Mouse (Mus musculus) heart, postnatal 10 days (tissue): ENCODE measurements at regions not wholly inside any gene's neighbourhood (a gene's known extent, or its start where the extent isn't known, plus 50 kb on each side); places are given as distances from the start of the nearest gene placed in this dataset.

Source experiments
- DNase-seq, 2 experiments: peaks; one replicate each; pipeline ENCODE4 v3.0.0; 2021
- intact Hi-C: fragments of 180-260 bp; cut with DNase I; formaldehyde crosslinking; loops from one replicate; pipeline ENCODE4 v1.15.1; 2025

- intact Hi-C loops = no loop called here
- DNase-seq = no peak
Measured at GRCm38 (mm10) chr7:129689464-129689863, 97.8 kb downstream of the Wdr11 start.

DNA sequence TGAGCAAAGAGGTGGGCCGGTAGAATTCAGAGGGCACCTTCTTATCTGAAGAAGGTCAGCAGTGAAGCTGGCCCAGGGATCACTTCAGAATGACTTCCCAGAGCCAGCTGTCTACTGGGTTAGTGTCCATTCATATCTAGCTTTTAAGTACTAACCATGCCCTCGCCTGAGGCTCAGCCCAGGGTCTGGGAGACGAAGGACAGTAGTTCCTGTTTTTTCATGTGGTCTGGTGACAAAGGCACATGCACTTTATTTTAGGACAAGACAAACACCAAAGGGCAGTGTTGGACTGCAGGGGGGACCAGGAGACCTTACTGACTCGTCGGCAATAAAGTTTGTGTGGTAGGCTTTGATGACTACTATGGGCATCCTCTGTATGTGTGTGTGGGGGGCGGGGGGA, 99.2 kb downstream of the Wdr11 start:
- intact Hi-C loops = no loop called here
- no peak for DNase-seq

DNA sequence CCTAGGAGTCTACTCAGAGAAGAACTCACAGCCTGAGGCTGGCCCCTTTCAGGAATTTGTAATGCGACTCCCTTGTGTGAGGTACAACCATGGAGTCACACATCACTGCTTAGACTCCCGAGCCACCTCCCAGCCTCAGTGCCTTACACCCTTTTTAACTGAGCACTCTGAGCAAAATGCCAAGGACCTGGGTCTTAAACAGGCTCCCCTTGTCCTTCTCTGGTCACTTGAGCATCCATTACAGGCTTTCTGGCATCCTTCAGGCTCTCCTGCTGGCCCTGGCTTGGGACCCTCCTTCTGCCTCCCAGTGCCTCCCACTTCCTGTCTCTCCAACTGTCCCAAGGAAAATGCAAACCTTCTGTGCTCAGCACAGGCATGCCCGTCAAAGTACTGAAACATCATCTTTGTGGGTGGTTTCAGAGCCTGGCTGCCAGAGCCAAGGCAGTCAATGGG, 100.0 kb downstream of the Wdr11 start:
- intact Hi-C loops = no loop called here
- peak in 1 of 2 experiments; percentile 16 for DNase-seq

DNA sequence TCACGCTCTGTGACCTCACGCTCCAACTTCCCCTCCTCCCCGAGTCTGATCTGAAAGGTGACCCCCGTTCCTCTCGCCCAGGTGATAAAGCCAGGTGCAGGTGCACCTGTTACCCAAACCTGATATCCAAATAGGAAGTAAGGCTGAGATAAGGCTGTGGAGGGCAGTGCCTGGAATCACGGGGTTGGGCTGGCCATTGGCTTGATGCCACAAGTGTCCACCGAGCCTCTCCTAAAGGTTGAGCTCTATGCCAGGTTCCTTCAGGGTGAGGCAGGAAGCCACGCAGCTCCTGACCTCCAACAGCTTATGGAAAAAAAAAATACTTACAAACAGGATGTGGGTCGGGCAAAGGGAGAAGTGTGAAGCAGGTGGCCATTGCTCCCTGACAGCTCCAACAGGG, 102.0 kb downstream of the Wdr11 start:
- intact Hi-C loops = no loop called here
- no peak for DNase-seq

DNA sequence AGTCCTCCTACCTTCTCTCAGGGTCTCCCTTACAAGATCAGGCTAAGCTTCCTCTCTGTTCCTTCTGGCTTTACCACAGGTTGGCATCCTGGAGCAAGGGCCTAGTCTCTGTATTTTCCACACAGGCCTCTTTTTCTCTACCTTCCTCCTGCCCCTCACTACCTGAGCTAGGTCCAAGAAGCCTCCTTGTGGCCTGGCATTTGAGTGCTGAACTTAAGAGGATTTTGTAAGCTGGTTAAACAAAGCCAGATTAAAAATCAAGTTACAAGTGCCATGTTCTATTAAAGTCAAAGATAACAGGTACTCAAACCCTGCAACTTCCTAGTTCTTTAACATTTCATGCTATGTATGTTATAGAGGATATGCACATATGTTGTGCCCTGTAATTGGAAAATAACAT, 102.5 kb downstream of the Wdr11 start:
- no peak for DNase-seq
- intact Hi-C loops = no loop called here

- no peak for DNase-seq
- intact Hi-C loops = no loop called here
Measured at GRCm38 (mm10) chr7:129699931-129700570, 108.4 kb downstream of the Wdr11 start.

DNA sequence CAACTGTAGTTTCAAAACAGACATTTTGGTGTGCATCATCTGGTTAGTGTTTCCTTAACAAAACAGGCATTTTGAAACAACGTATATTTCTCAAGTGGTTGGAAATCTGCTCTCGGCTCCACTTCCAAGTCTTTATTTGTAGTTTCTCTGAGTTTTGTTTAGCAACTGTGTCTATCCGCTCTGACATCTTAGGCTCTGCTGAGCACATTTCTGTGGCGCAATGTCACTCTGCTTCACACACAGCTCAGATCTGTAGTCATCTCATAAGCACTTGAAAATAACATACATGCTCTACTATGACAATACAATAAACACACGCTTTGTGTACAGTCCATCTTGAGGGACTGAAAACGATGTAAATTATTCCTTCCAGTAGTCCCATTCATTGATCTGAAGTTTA, 135.9 kb downstream of the Wdr11 start:
- no peak for DNase-seq
- intact Hi-C loops = no loop called here

GRCm38 (mm10) chr7:129729709-129730238, 138.1 kb downstream of the Wdr11 start:
- DNase-seq = peak; percentile 16 to 28
- intact Hi-C loops = no loop called here

DNA sequence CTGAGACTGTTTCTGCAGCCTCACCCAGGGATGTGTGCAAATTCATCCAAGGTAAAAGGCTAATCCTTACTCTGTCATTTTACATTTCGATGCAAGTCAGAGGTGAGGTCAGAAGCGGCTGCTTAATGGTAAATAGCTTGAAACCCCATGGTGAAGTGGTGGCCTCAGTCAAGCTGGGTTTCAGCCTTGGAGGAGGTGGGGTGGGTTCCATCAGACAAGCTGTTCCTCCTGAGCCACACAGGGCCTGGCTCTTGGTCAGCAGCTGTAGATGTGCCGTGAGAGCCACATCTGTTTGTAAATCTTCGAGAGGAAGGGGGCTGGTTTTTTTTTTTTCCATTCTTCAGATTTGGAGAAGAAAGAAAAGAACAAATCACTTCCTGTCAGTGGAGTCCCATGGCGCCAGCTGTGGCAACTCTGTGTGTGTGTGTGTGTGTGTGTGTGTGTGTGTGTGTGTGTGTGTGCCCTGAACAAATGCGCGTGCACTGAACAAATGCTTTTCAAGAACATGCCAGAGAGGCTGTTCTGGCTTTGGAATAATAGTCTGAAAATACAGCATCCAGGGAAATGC, 139.2 kb downstream of the Wdr11 start:
- intact Hi-C loops = no loop called here

GRCm38 (mm10) chr7:129742657-129743056, 151.0 kb downstream of the Wdr11 start:
- intact Hi-C loops = no loop called here
- DNase-seq = no peak

More for the DNA sequence above, 139.2 kb downstream of the Wdr11 start:
- DNase-seq = peak; percentile 8 to 16

DNA sequence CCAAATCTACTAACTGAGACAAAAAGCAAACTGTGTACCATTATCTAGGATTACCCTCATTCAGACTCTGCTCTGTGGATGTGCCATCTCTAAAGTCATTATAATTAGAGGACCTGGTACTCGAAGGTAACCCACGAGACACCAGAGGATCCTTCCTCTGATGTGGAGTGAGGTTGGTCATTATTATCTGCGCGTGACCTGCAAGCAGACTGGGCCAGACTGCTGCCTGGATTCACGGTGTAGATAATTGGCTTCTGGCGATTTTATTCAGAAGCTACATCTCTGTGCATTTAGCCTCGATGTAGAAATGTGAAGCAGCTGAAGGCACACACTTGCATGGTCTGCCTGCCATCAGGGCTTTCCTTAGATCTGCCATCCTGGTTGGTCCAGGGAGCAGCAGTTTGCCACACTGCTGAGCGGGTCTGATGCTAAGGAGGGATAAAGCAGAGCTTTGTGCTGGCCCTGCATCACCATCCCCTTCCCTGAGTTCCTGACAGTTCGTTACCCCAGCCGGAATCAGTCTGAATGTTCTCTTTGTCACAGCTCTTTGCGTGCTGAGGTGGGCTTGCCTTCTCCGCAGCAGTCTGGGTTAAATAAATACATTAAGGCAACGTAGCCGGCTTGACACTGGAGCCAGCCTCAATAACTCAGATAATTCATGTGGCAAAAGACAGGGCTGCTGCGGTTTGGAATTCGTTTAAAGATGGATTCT, 152.4 kb downstream of the Wdr11 start:
- no peak for DNase-seq
- intact Hi-C loops = no loop called here

GRCm38 (mm10) chr7:129746639-129747038, 155.0 kb downstream of the Wdr11 start:
- DNase-seq = no peak
- intact Hi-C loops = no loop called here

DNA sequence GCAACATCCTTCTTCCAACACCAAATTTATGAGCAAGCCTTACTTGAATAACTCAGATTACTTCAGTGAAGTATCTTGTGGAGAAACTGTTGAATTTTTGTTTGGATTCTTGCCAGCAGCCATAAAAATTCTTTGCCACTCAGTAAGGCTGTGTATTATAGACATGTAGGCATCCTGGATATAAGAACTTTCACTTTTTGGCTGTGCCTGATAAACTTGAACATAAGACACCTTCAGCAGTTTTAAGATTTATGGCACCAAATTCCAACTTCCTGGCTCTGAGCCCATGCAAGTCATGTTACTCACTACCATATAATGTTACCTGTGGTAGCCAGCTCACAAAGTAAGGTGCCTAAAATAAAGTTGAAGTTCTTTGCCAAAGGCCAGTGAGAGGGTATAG, 159.3 kb downstream of the Wdr11 start:
- no peak for DNase-seq
- intact Hi-C loops = no loop called here

- DNase-seq = no peak
- intact Hi-C loops = no loop called here
Measured at GRCm38 (mm10) chr7:129754737-129755136, 163.1 kb downstream of the Wdr11 start.

GRCm38 (mm10) chr7:129756138-129756537, 164.5 kb downstream of the Wdr11 start:
- intact Hi-C loops = no loop called here
- no peak for DNase-seq

DNA sequence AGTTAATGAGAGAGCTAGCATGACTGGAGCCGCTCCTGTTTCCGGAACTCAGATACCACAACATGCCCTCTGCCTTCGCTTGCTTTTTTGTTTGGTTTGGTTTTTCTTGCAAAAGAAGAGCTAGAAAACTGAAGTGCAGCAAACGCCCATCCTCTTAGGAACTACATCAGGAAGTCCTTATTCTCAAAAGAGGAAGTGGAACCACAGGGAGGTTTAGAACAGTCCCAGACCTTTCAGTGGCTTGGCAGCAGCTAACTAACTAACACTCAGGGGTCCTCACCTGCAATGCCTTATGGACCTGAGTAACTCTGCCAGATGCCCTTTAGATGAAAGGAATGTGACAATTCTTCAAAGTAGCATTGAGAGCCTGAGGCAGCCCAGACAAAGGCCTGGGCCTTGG, 168.2 kb downstream of the Wdr11 start:
- no peak for DNase-seq
- intact Hi-C loops = no loop called here

GRCm38 (mm10) chr7:129760386-129760785, 168.7 kb downstream of the Wdr11 start:
- intact Hi-C loops = no loop called here
- no peak for DNase-seq

DNA sequence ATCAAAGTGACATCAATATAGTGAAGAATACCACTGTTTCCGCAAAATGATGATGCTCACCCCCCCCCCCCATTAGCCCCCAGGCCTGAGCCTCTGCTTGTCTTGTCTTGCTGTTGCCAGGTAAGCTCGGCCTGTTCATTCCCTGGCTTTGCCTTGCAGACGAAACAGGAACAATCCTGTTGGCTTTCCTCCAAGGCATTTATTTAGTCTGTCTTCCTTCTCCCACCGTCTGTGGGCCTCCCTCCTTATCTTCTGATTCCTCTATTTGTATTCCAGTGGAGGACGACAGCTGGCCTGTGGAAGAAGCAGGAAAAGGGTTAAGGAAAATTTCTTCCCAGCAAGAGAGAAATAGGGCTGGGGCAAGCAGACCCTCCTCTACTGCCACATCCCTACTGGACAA, 172.1 kb downstream of the Wdr11 start:
- intact Hi-C loops = no loop called here
- no peak for DNase-seq

DNA sequence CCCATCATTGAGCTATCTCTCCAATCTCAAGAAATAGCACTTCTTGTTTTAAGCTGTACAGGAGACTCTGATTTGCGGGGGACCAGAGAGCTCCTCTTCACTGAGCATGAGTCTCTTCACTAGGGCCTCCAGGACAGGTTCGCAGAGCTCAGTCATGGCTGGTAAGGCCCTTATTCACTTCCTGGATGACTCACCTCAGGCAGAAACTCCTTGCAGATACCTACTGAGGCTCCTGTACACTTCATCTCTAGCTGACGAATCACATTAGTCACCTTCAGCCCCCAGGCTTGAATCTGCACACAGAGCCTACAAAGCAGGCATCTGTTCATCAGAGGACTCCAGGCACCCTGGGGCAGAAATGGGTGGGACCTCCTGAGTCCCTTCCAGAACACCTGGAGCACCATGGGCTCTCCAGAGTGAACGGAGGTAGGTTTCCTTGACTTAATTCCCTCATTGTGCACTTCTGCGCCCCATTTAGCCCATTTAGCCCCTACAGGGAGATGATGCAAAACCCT, 172.8 kb downstream of the Wdr11 start:
- no peak for DNase-seq
- intact Hi-C loops = no loop called here

GRCm38 (mm10) chr7:129765681-129766080, 174.0 kb downstream of the Wdr11 start:
- no peak for DNase-seq
- intact Hi-C loops = no loop called here

GRCm38 (mm10) chr7:129766087-129766834, 174.6 kb downstream of the Wdr11 start:
- DNase-seq = no peak
- intact Hi-C loops = no loop called here
